ENCODE assay signal across 15 mouse cellular contexts in the genomic region with DNA sequence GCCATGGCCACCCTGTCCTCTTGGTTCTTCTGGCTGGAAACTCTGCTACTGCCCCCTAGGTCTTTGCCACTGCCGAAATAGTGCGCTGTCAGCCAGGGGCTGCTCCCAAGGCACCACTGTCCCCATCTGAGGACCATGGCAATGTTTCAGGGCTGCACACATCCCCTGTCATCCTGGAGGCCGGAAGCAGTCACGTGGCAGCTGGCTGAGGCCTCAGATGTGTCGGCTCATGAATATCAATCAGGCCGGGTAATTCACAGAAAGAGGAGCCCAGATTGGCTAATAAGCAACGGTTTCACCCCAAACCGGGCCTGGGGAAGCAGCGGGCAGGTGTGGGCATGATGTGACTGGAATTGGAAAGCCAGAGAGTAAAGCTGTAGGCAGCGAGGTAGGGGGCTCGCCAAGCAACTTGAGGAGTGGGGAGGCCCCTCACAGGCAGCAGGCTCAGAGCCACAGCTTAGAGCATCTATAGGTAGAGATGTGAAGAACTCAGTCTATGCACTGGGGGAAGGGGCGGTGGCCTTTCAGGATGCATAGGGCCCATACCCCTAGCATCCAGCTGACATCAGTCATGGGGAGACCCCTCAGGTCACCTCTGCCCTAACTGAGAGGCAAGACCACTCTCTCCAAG.
A peak's percentile ranks its signal among the peaks of the same experiment; 100 is the strongest.
DNase-seq lines count a peak whose midpoint lies in the region; ATAC-seq and TF ChIP-seq lines count a peak whose summit lies in the region.
"Had no signal": no experiment of that assay in that cellular context is flagged by ENCODE, and none has a peak within 500 bp of the region (broad histone marks: within the 10 kb centered on the region; RNA-seq: fewer than 3 reads in every experiment).

No protein-coding gene starts in this region.

- no peak for TF ChIP-seq RAD21 in CH12.LX (IDR thresholded peaks at IDR 0.05; ENCODE audit: low read depth, low read length)

- H3K9me3 ChIP-seq in CH12.LX (replicated peaks; ENCODE audit: low read length), result no peaks in the 10 kb centered on the region
- no peaks in the 10 kb centered on the region for H3K9me3 ChIP-seq in forebrain, embryonic 12.5 days
- no peaks in the 10 kb centered on the region for H3K9me3 ChIP-seq in hindbrain, embryonic 14.5 days (ENCODE audit: control insufficient read depth, low read length)
- no peaks in the 10 kb centered on the region for H3K9me3 ChIP-seq in midbrain, embryonic 15.5 days
- no peaks in the 10 kb centered on the region for H3K9me3 ChIP-seq in kidney, embryonic 15.5 days (replicated peaks)

- H3K4me3 ChIP-seq in CH12.LX (replicated peaks in 1 of 3; ENCODE audit: low read depth in 2 of 3, low read length in 2 of 3, poor library complexity in 1 of 3), result no peak overlapping the region
- no peak overlapping the region for H3K4me3 ChIP-seq in forebrain, embryonic 12.5 days (replicated peaks)
- H3K4me3 ChIP-seq in hindbrain, embryonic 14.5 days (replicated peaks; ENCODE audit: low read length), result no peak overlapping the region
- no peak overlapping the region for H3K4me3 ChIP-seq in midbrain, embryonic 15.5 days
- H3K4me3 ChIP-seq in kidney, embryonic 15.5 days (replicated peaks), result no peak overlapping the region
- H3K4me3 ChIP-seq: heart, adult 2 months; layer of hippocampus, adult 2 months had no signal

- peaks cover 8% of the 10 kb centered on the region for H3K27me3 ChIP-seq in CH12.LX (replicated peaks)
- H3K27me3 ChIP-seq in forebrain, embryonic 12.5 days, result peaks cover 31% of the 10 kb centered on the region
- H3K27me3 ChIP-seq in hindbrain, embryonic 14.5 days (ENCODE audit: control insufficient read depth, insufficient read depth, low read length), result no peaks in the 10 kb centered on the region; the same call in 1 of the 2 replicates
- H3K27me3 ChIP-seq in midbrain, embryonic 15.5 days (replicated peaks), result 0 out of 2 replicates have a peak, but pooled peaks cover 3% of the 10 kb centered on the region
- peaks cover 42% of the 10 kb centered on the region for H3K27me3 ChIP-seq in kidney, embryonic 15.5 days

- H3K27ac ChIP-seq in CH12.LX (ENCODE audit: insufficient read depth, low read depth), result no peak overlapping the region
- peak overlapping the region; percentile 67 for H3K27ac ChIP-seq in forebrain, embryonic 12.5 days
- peak overlapping the region; percentile 82 for H3K27ac ChIP-seq in hindbrain, embryonic 14.5 days
- peak overlapping the region; percentile 57 for H3K27ac ChIP-seq in midbrain, embryonic 15.5 days
- H3K27ac ChIP-seq in kidney, embryonic 15.5 days, result no peak overlapping the region
- H3K27ac ChIP-seq: heart, adult 2 months; layer of hippocampus, adult 2 months had no signal

- DNase-seq in CH12.LX (ENCODE audit: extremely low read depth), result peak; percentile 22
- peak; percentile 66 for DNase-seq in hindbrain, embryonic 14.5 days (ENCODE audit: low spot score)
- no peak for DNase-seq in gastrocnemius, postnatal 25 days
- DNase-seq: adrenal gland, postnatal 25 days; heart, adult 2 months; kidney, adult 18-20 months; liver; lung, embryonic 14.5 days; right cerebral cortex, postnatal 14 days; thymus, adult 18-20 months had no signal

- peaks cover 11 to 12% of the 10 kb centered on the region in 2 experiments for H3K4me1 ChIP-seq in CH12.LX (ENCODE audit: control insufficient read depth in 1 of 2, insufficient read depth in 2 of 2)
- H3K4me1 ChIP-seq in forebrain, embryonic 12.5 days, result peaks cover 48% of the 10 kb centered on the region
- peaks cover 41% of the 10 kb centered on the region for H3K4me1 ChIP-seq in hindbrain, embryonic 14.5 days (replicated peaks; ENCODE audit: control insufficient read depth, insufficient read depth, low read length)
- H3K4me1 ChIP-seq in midbrain, embryonic 15.5 days, result peaks cover 40% of the 10 kb centered on the region
- peaks cover 19% of the 10 kb centered on the region for H3K4me1 ChIP-seq in kidney, embryonic 15.5 days

- peaks cover 0 to 16% of the 10 kb centered on the region in 2 experiments for H3K36me3 ChIP-seq in CH12.LX (replicated peaks in 1 of 2; ENCODE audit: control insufficient read depth in 1 of 2, insufficient read depth in 1 of 2, low read length in 1 of 2)
- H3K36me3 ChIP-seq in forebrain, embryonic 12.5 days (replicated peaks), result no peaks in the 10 kb centered on the region
- H3K36me3 ChIP-seq in hindbrain, embryonic 14.5 days (replicated peaks; ENCODE audit: control insufficient read depth, insufficient read depth), result no peaks in the 10 kb centered on the region
- H3K36me3 ChIP-seq in midbrain, embryonic 15.5 days (replicated peaks), result no peaks in the 10 kb centered on the region
- H3K36me3 ChIP-seq in kidney, embryonic 15.5 days, result no peaks in the 10 kb centered on the region

- ATAC-seq in forebrain, embryonic 12.5 days (ENCODE audit: low FRiP score), result peak; percentile 72
- peak; percentile 57 for ATAC-seq in hindbrain, embryonic 14.5 days (ENCODE audit: low FRiP score)
- peak; percentile 62 for ATAC-seq in midbrain, embryonic 15.5 days (replicated peaks)
- no peak for ATAC-seq in kidney, embryonic 15.5 days (replicated peaks; ENCODE audit: low FRiP score)
- no peak for ATAC-seq in activated CD4-positive, CD25-positive, alpha-beta regulatory T cell, adult 4 months

- in situ Hi-C loops in CH12.LX (cut with MboI; ENCODE audit: low pct_ligation_motif_present, low pct_unique_long_range_greater_than_20kb, low sequenced_read_pairs), result no loop called here

- TF ChIP-seq POLR2A in CH12.LX (IDR thresholded peaks at IDR 0.05; ENCODE audit: low read depth, low read length), result no peak

- dilution Hi-C loops in CH12.LX (cut with MboI; ENCODE audit: extremely low pct_ligation_motif_present, extremely low pct_unique_long_range_greater_than_20kb, low sequenced_read_pairs), result no loop called here

- H3K79me2 ChIP-seq in CH12.LX (replicated peaks; ENCODE audit: control insufficient read depth, extremely low read depth, insufficient read depth, poor library complexity, severe bottlenecking), result no peaks in the 10 kb centered on the region

- no peak for TF ChIP-seq CTCF in CH12.LX (conservative IDR thresholded peaks at IDR 0.05 in 1 of 2, IDR thresholded peaks at IDR 0.05 in 1 of 2; ENCODE audit: low read depth in 2 of 2, low read length in 2 of 2)

- TF ChIP-seq EP300 in CH12.LX (IDR thresholded peaks at IDR 0.05; ENCODE audit: low read length), result no peak

- H3K4me2 ChIP-seq in CH12.LX (ENCODE audit: insufficient read depth, low read depth, poor library complexity, severe bottlenecking), result no peak overlapping the region
- no peak overlapping the region for H3K4me2 ChIP-seq in forebrain, embryonic 12.5 days
- H3K4me2 ChIP-seq in hindbrain, embryonic 14.5 days (replicated peaks), result no peak overlapping the region
- no peak overlapping the region for H3K4me2 ChIP-seq in midbrain, embryonic 15.5 days
- H3K4me2 ChIP-seq in kidney, embryonic 15.5 days, result no peak overlapping the region
- H3K4me2 ChIP-seq: lung, embryonic 14.5 days had no signal

- H3K9ac ChIP-seq in CH12.LX (ENCODE audit: insufficient read depth, low read depth), result no peak overlapping the region
- H3K9ac ChIP-seq in forebrain, embryonic 12.5 days, result no peak overlapping the region
- H3K9ac ChIP-seq in hindbrain, embryonic 14.5 days, result no peak overlapping the region; the same call in 1 of the 2 replicates
- no peak overlapping the region for H3K9ac ChIP-seq in midbrain, embryonic 15.5 days
- no peak overlapping the region for H3K9ac ChIP-seq in kidney, embryonic 15.5 days
- H3K9ac ChIP-seq: lung, embryonic 14.5 days had no signal

- 35% methylated on average over 12 of the region's 12 CpGs for WGBS in forebrain, embryonic 12.5 days
- 23% methylated on average over 12 of the region's 12 CpGs for WGBS in hindbrain, embryonic 14.5 days
- WGBS in midbrain, embryonic 15.5 days, result 22% methylated on average over 12 of the region's 12 CpGs
- 53% methylated on average over 12 of the region's 12 CpGs for WGBS in kidney, embryonic 15.5 days

TF ChIP-seq in CH12.LX, 34 proteins besides CTCF, POLR2A, EP300 and RAD21:
- TF ChIP-seq HCFC1 (IDR thresholded peaks at IDR 0.05; ENCODE audit: low read depth, low read length), result no peak
- peak; percentile 62 for TF ChIP-seq USF1 (IDR thresholded peaks at IDR 0.05; ENCODE audit: low read depth, low read length)
- peak; percentile 83 for TF ChIP-seq BHLHE40 (IDR thresholded peaks at IDR 0.05; ENCODE audit: low read depth, low read length)
- 0 out of 2 replicates have a peak, but pooled peaks have one; percentile 9 for TF ChIP-seq ELF1 (IDR thresholded peaks at IDR 0.05; ENCODE audit: low read depth, low read length)

Comparison
In these comparisons a context has a peak if more than half of its experiments do, and no peak if none do; other contexts are left out.
1. H3K27ac ChIP-seq: peak in forebrain, embryonic 12.5 days (single experiment), hindbrain, embryonic 14.5 days (single experiment) and midbrain, embryonic 15.5 days (single experiment); none in CH12.LX (single experiment) and kidney, embryonic 15.5 days (single experiment).
2. ATAC-seq: peak in forebrain, embryonic 12.5 days (single experiment), hindbrain, embryonic 14.5 days (single experiment) and midbrain, embryonic 15.5 days (single experiment); none in kidney, embryonic 15.5 days (single experiment) and activated CD4-positive, CD25-positive, alpha-beta regulatory T cell, adult 4 months (single experiment).